Mouse (Mus musculus): ENCODE results near the gene Spint3. TPM values are rescaled to one million over a fixed set of nuclear protein-coding genes. Genes with fewer than 3 reads are reported as not detected.

Spint3 gene
- polyA plus RNA-seq, 1 experiment from 2014 or later = not detected

GRCm38 (mm10) chr2:164549963-164550894 is 23.0 kb downstream of the Spint3 start:
- ATAC-seq (ENCODE audit: low read depth) (no peak), DNase-seq (no peak)
- no peak overlapping the region for H3K4me3 ChIP-seq (replicated peaks)
- H3K36me3 ChIP-seq = no peaks in the 10 kb centered on the region
- H3K9ac ChIP-seq = no peak overlapping the region
- WGBS (ENCODE audit: insufficient replicate concordance) = 24% methylated on average over 10 of the region's 10 CpGs
- H3K27me3 ChIP-seq = peaks cover 17% of the 10 kb centered on the region
- no peak overlapping the region for H3K4me2 ChIP-seq
- H3K4me1 ChIP-seq (replicated peaks) = no peaks in the 10 kb centered on the region
- H3K9me3 ChIP-seq (replicated peaks) = no peaks in the 10 kb centered on the region
- no peak overlapping the region for H3K27ac ChIP-seq

- Histone ChIP-seq H3K36me3 (no peaks in the 10 kb centered on the region), H3K27ac (no peak overlapping the region), H3K4me3 (replicated peaks) (no peak overlapping the region), H3K4me2 (no peak overlapping the region), H3K27me3 (peaks cover 17% of the 10 kb centered on the region), H3K9me3 (replicated peaks) (no peaks in the 10 kb centered on the region), H3K4me1 (replicated peaks) (no peaks in the 10 kb centered on the region), H3K9ac (no peak overlapping the region)
- DNase-seq = no peak
- 27% methylated on average over 4 of the region's 4 CpGs for WGBS (ENCODE audit: insufficient replicate concordance)
- ATAC-seq (ENCODE audit: low read depth) = no peak
Observed at GRCm38 (mm10) chr2:164549338-164549737, 23.9 kb downstream of the Spint3 start.

- Histone ChIP-seq H3K36me3 (no peaks in the 10 kb centered on the region), H3K4me3 (replicated peaks) (no peak overlapping the region), H3K4me2 (no peak overlapping the region), H3K27me3 (peaks cover 3% of the 10 kb centered on the region; the same call in 1 of the 2 replicates), H3K27ac (no peak overlapping the region), H3K4me1 (replicated peaks) (no peaks in the 10 kb centered on the region), H3K9ac (no peak overlapping the region), H3K9me3 (replicated peaks) (no peaks in the 10 kb centered on the region)
- WGBS (ENCODE audit: insufficient replicate concordance) = 11% methylated on average over 5 of the region's 5 CpGs
- ATAC-seq (ENCODE audit: low read depth) (no peak), DNase-seq (no peak)
Observed at GRCm38 (mm10) chr2:164544454-164545097, 28.7 kb downstream of the Spint3 start.

- Histone ChIP-seq H3K36me3 (no peaks in the 10 kb centered on the region), H3K9me3 (replicated peaks) (no peaks in the 10 kb centered on the region), H3K4me1 (replicated peaks) (no peaks in the 10 kb centered on the region), H3K4me3 (replicated peaks) (no peak overlapping the region), H3K27ac (no peak overlapping the region), H3K27me3 (no peaks in the 10 kb centered on the region), H3K4me2 (no peak overlapping the region), H3K9ac (no peak overlapping the region)
- WGBS (ENCODE audit: insufficient replicate concordance) = 40% methylated on average over 2 of the region's 2 CpGs
- no peak for ATAC-seq (ENCODE audit: low read depth)
- no peak for DNase-seq
Observed at GRCm38 (mm10) chr2:164543745-164544144, 29.5 kb downstream of the Spint3 start.

- H3K9me3 ChIP-seq (replicated peaks) = no peaks in the 10 kb centered on the region
- no peak overlapping the region for H3K4me2 ChIP-seq
- H3K4me3 ChIP-seq (replicated peaks) = no peak overlapping the region
- ATAC-seq (ENCODE audit: low read depth) (no peak), DNase-seq (no peak)
- no peaks in the 10 kb centered on the region for H3K36me3 ChIP-seq
- WGBS (ENCODE audit: insufficient replicate concordance) = 66% methylated on average over 7 of the region's 7 CpGs
- H3K27ac ChIP-seq = no peak overlapping the region
- no peaks in the 10 kb centered on the region for H3K4me1 ChIP-seq (replicated peaks)
- H3K9ac ChIP-seq = no peak overlapping the region
- H3K27me3 ChIP-seq = no peaks in the 10 kb centered on the region
Observed at GRCm38 (mm10) chr2:164542598-164542997, 30.7 kb downstream of the Spint3 start.

GRCm38 (mm10) chr2:164542132-164542531 is 31.1 kb downstream of the Spint3 start:
- DNase-seq = no peak
- WGBS (ENCODE audit: insufficient replicate concordance) = 63% methylated on average over 5 of the region's 5 CpGs
- Histone ChIP-seq H3K27ac (no peak overlapping the region), H3K4me3 (replicated peaks) (no peak overlapping the region), H3K4me2 (no peak overlapping the region), H3K36me3 (no peaks in the 10 kb centered on the region), H3K9ac (no peak overlapping the region), H3K4me1 (replicated peaks) (no peaks in the 10 kb centered on the region), H3K27me3 (no peaks in the 10 kb centered on the region), H3K9me3 (replicated peaks) (no peaks in the 10 kb centered on the region)
- no peak for ATAC-seq (ENCODE audit: low read depth)

- no peak overlapping the region for H3K4me3 ChIP-seq (replicated peaks)
- H3K36me3 ChIP-seq = no peaks in the 10 kb centered on the region
- H3K9me3 ChIP-seq (replicated peaks) = no peaks in the 10 kb centered on the region
- WGBS (ENCODE audit: insufficient replicate concordance) = 18% methylated on average over 8 of the region's 8 CpGs
- no peaks in the 10 kb centered on the region for H3K27me3 ChIP-seq
- H3K27ac ChIP-seq = no peak overlapping the region
- no peak overlapping the region for H3K4me2 ChIP-seq
- DNase-seq = no peak
- no peak for ATAC-seq (ENCODE audit: low read depth)
- H3K4me1 ChIP-seq (replicated peaks) = no peaks in the 10 kb centered on the region
- no peak overlapping the region for H3K9ac ChIP-seq
Observed at GRCm38 (mm10) chr2:164540652-164541427, 32.4 kb downstream of the Spint3 start.

GRCm38 (mm10) chr2:164537003-164537402 is 36.3 kb downstream of the Spint3 start:
- DNase-seq (no peak), ATAC-seq (ENCODE audit: low read depth) (no peak)
- Histone ChIP-seq H3K9me3 (replicated peaks) (no peaks in the 10 kb centered on the region), H3K27ac (no peak overlapping the region), H3K4me1 (replicated peaks) (0 out of 2 replicates have a peak, but pooled peaks cover 1% of the 10 kb centered on the region), H3K36me3 (no peaks in the 10 kb centered on the region), H3K4me3 (replicated peaks) (no peak overlapping the region), H3K27me3 (no peaks in the 10 kb centered on the region), H3K4me2 (no peak overlapping the region), H3K9ac (no peak overlapping the region)
- WGBS (ENCODE audit: insufficient replicate concordance) = 59% methylated on average over 4 of the region's 4 CpGs

GRCm38 (mm10) chr2:164534315-164534714 is 38.9 kb downstream of the Spint3 start:
- no peak overlapping the region for H3K4me3 ChIP-seq (replicated peaks)

GRCm38 (mm10) chr2:164531169-164531568 is 42.1 kb downstream of the Spint3 start:
- Histone ChIP-seq H3K4me1 (replicated peaks) (0 out of 2 replicates have a peak, but pooled peaks cover 5% of the 10 kb centered on the region), H3K36me3 (no peaks in the 10 kb centered on the region), H3K9me3 (replicated peaks) (peaks cover 7% of the 10 kb centered on the region; the same call in 1 of the 2 replicates), H3K9ac (no peak overlapping the region), H3K27me3 (no peaks in the 10 kb centered on the region), H3K27ac (no peak overlapping the region), H3K4me3 (replicated peaks) (no peak overlapping the region), H3K4me2 (no peak overlapping the region)
- 6% methylated on average over 3 of the region's 3 CpGs for WGBS (ENCODE audit: insufficient replicate concordance)
- ATAC-seq (ENCODE audit: low read depth) = no peak
- DNase-seq = peak; percentile 28

More at GRCm38 (mm10) chr2:164534315-164534714, 38.9 kb downstream of the Spint3 start:
- Histone ChIP-seq H3K36me3 (no peaks in the 10 kb centered on the region), H3K27me3 (no peaks in the 10 kb centered on the region), H3K9me3 (replicated peaks) (no peaks in the 10 kb centered on the region), H3K9ac (no peak overlapping the region), H3K4me2 (no peak overlapping the region), H3K27ac (no peak overlapping the region), H3K4me1 (replicated peaks) (0 out of 2 replicates have a peak, but pooled peaks cover 5% of the 10 kb centered on the region)
- ATAC-seq (ENCODE audit: low read depth) = no peak
- no peak for DNase-seq
- 54% methylated on average over 10 of the region's 10 CpGs for WGBS (ENCODE audit: insufficient replicate concordance)

- Histone ChIP-seq H3K9ac (no peak overlapping the region), H3K4me2 (no peak overlapping the region), H3K27ac (no peak overlapping the region), H3K9me3 (replicated peaks) (peaks cover 7% of the 10 kb centered on the region; the same call in 1 of the 2 replicates), H3K36me3 (no peaks in the 10 kb centered on the region), H3K4me3 (replicated peaks) (no peak overlapping the region), H3K27me3 (no peaks in the 10 kb centered on the region), H3K4me1 (replicated peaks) (0 out of 2 replicates have a peak, but pooled peaks cover 5% of the 10 kb centered on the region)
- 44% methylated on average over 5 of the region's 5 CpGs for WGBS (ENCODE audit: insufficient replicate concordance)
- no peak for DNase-seq
- ATAC-seq (ENCODE audit: low read depth) = no peak
Observed at GRCm38 (mm10) chr2:164528557-164528956, 44.7 kb downstream of the Spint3 start.

All from liver, embryonic 13.5 days (tissue).